In genomic region chr13:36105591-36105990, GRCm38 (mm10) we compare ENCODE assay signal across 29 mouse cellular contexts. TPM values are rescaled to one million over a fixed set of nuclear protein-coding genes. Genes with fewer than 3 reads are reported as not detected.
DNase-seq lines count a peak whose midpoint lies in the region; ATAC-seq and TF ChIP-seq lines count a peak whose summit lies in the region.
"Had no signal": no experiment of that assay in that cellular context is flagged by ENCODE, and none has a peak within 500 bp of the region (broad histone marks: within the 10 kb centered on the region; RNA-seq: fewer than 3 reads in every experiment).

No protein-coding gene starts in this region.

- peak; percentile 26 to 38 for DNase-seq in heart, adult 18-20 months
- DNase-seq in cerebellum, adult 11 months: peak; percentile 49
- DNase-seq in cerebellum, adult 2 months: peak; percentile 61 to 77
- DNase-seq in cerebellum, postnatal 25 days: peak; percentile 73 to 76
- DNase-seq in adrenal gland, adult 18-20 months (ENCODE audit: low spot score in 2 of 2): no peak
- DNase-seq in adrenal gland, postnatal 25 days: no peak
- DNase-seq: adrenal gland, adult 2 months; B cell, adult 2 months; embryo, embryonic 11 days; gastrocnemius, postnatal 10 days; kidney, adult 2 months; liver; lung, postnatal 10 days; right cerebral cortex, adult 18-20 months; right cerebral cortex, postnatal 4 days; thymus, postnatal 36 days had no signal

- 87% methylated on average over 6 of the region's 6 CpGs for WGBS in heart, embryonic 11.5 days (ENCODE audit: insufficient replicate concordance)
- WGBS in cerebellum, adult 2 months: 9% methylated on average over 6 of the region's 6 CpGs

- TF ChIP-seq POLR2A in cerebellum, adult 2 months (IDR thresholded peaks at IDR 0.05; ENCODE audit: borderline replicate concordance, insufficient read depth, low read length): no peak

- no peak overlapping the region for H3K4me3 ChIP-seq in heart, embryonic 11.5 days (ENCODE audit: low read depth, low read length)
- H3K4me3 ChIP-seq in cerebellum, adult 2 months (replicated peaks; ENCODE audit: insufficient read depth, low read depth, low read length): no peak overlapping the region
- H3K4me3 ChIP-seq: embryonic facial prominence, embryonic 13.5 days; erythroblast, embryonic 14.5 days; forebrain, embryonic 12.5 days; heart, embryonic 10.5 days; limb, embryonic 10.5 days; stomach, embryonic 15.5 days had no signal

- H3K9ac ChIP-seq in heart, embryonic 11.5 days (ENCODE audit: low read depth, low read length): no peak overlapping the region
- H3K9ac ChIP-seq: embryonic facial prominence, embryonic 13.5 days; forebrain, embryonic 12.5 days; hindbrain, embryonic 14.5 days; stomach, embryonic 15.5 days had no signal

- no peak overlapping the region for H3K27ac ChIP-seq in heart, embryonic 11.5 days (ENCODE audit: low read depth, low read length)
- H3K27ac ChIP-seq in cerebellum, adult 2 months (ENCODE audit: insufficient read depth, low read length): no peak overlapping the region
- H3K27ac ChIP-seq: embryonic facial prominence, embryonic 13.5 days; forebrain, embryonic 12.5 days; heart, embryonic 10.5 days; hindbrain, embryonic 14.5 days; kidney, postnatal 0 days; limb, embryonic 10.5 days; stomach, embryonic 15.5 days had no signal

- no peaks in the 10 kb centered on the region for H3K9me3 ChIP-seq in heart, embryonic 11.5 days (replicated peaks; ENCODE audit: control insufficient read depth, low read length)
- H3K9me3 ChIP-seq: embryonic facial prominence, embryonic 13.5 days; forebrain, embryonic 12.5 days; G1E; heart, embryonic 10.5 days; limb, embryonic 10.5 days; stomach, embryonic 15.5 days had no signal

- H3K4me1 ChIP-seq in heart, embryonic 11.5 days (ENCODE audit: control insufficient read depth, insufficient read depth, low read length): no peaks in the 10 kb centered on the region
- no peaks in the 10 kb centered on the region for H3K4me1 ChIP-seq in cerebellum, adult 2 months (ENCODE audit: control insufficient read depth, insufficient read depth, low read length)
- H3K4me1 ChIP-seq: embryonic facial prominence, embryonic 13.5 days; forebrain, embryonic 12.5 days; limb, embryonic 10.5 days; stomach, embryonic 15.5 days had no signal

- no peak for ATAC-seq in heart, embryonic 11.5 days (replicated peaks; ENCODE audit: insufficient number of reproducible peaks, low FRiP score, low TSS enrichment)
- ATAC-seq: Patski had no signal

- TF ChIP-seq CTCF in cerebellum, adult 2 months (IDR thresholded peaks at IDR 0.05; ENCODE audit: borderline replicate concordance, insufficient read depth, low read depth, low read length): no peak

- no peaks in the 10 kb centered on the region for H3K36me3 ChIP-seq in heart, embryonic 11.5 days (ENCODE audit: control insufficient read depth, insufficient read depth, low read length)
- H3K36me3 ChIP-seq: embryonic facial prominence, embryonic 13.5 days; forebrain, embryonic 12.5 days; limb, embryonic 10.5 days; stomach, embryonic 15.5 days had no signal

- H3K27me3 ChIP-seq in heart, embryonic 11.5 days (ENCODE audit: control insufficient read depth, insufficient read depth, low read length): no peaks in the 10 kb centered on the region
- no peaks in the 10 kb centered on the region for H3K27me3 ChIP-seq in cerebellum, adult 2 months (ENCODE audit: control insufficient read depth, insufficient read depth, low read length)
- H3K27me3 ChIP-seq: CH12.LX; embryonic facial prominence, embryonic 13.5 days; forebrain, embryonic 12.5 days; Patski; stomach, embryonic 15.5 days had no signal

- H3K4me2 ChIP-seq in heart, embryonic 11.5 days: no peak overlapping the region
- H3K4me2 ChIP-seq: embryonic facial prominence, embryonic 13.5 days; forebrain, embryonic 12.5 days; hindbrain, embryonic 14.5 days; midbrain, embryonic 11.5 days; stomach, embryonic 15.5 days had no signal

RNA-seq across cellular contexts. Expression of gene Fars2, which starts 11.6 kb away (rescaled TPM):
- 10 to 100 TPM; 80.0 to 86.2 TPM for total RNA-seq in heart, adult 18-20 months (2021)
- 42.7 and 43.4 TPM in 2 replicates for polyA plus RNA-seq in heart, embryonic 11.5 days (2014; fragmentation: Nextera tagmentation; extraction: Ambion mirVana)
- 27.1 and 28.4 TPM in 2 replicates for polyA plus RNA-seq in cerebellum, adult 2 months (2012; rRNA removed)
- 10 to 100 TPM; 87.9 to 92.2 TPM for total RNA-seq in adrenal gland, adult 18-20 months (2021)
- 94.8 and 97.4 TPM in 2 replicates for total RNA-seq in adrenal gland, postnatal 25 days (2021)

RNA-seq across cellular contexts. Expression of gene Lyrm4, which starts 11.7 kb away (rescaled TPM):
- 10 to 100 TPM; 10.9 to 12.0 TPM for total RNA-seq in heart, adult 18-20 months (2021)
- polyA plus RNA-seq in heart, embryonic 11.5 days (2014; fragmentation: Nextera tagmentation; extraction: Ambion mirVana): 23.4 and 26.8 TPM in 2 replicates
- 12.4 and 13.2 TPM in 2 replicates for polyA plus RNA-seq in cerebellum, adult 2 months (2012; rRNA removed)
- total RNA-seq in adrenal gland, adult 18-20 months (2021): 10 to 100 TPM; 15.5 to 18.3 TPM
- 20.7 and 22.9 TPM in 2 replicates for total RNA-seq in adrenal gland, postnatal 25 days (2021)

Comparison
In these comparisons a context has a peak if more than half of its experiments do, and no peak if none do; other contexts are left out.
1. DNase-seq: peak in heart, adult 18-20 months (2 of 2), cerebellum, adult 11 months (single experiment), cerebellum, adult 2 months (2 of 2) and cerebellum, postnatal 25 days (2 of 2); none in adrenal gland, adult 18-20 months (0 of 2) and adrenal gland, postnatal 25 days (single experiment).